Mouse (Mus musculus) embryonic facial prominence, embryonic 11.5 days (tissue): ENCODE measurements around the gene Ces2h. TPM values are rescaled to one million over a fixed set of nuclear protein-coding genes. Genes with fewer than 3 reads are reported as not detected.
"Not testable (repeated sequence)": the region's sequence is repeated elsewhere in the genome, so short reads cannot be mapped to it uniquely, and the experiment has no call there.

Experiments
- ATAC-seq: fragments of 200-750 bp; cut with Nextera tagmentation; replicated peaks from 2 replicates; pipeline ENCODE4 v1.8.0; 2017; ENCODE audit warnings: low read depth; ENCODE audit not compliant: insufficient number of reproducible peaks, low FRiP score, low TSS enrichment
- DNase-seq: peaks from one replicate; pipeline ENCODE4 v3.0.0-alpha.2; 2015; ENCODE audit warnings: low spot score
- H3K27ac ChIP-seq: fragments of 300-500 bp; sonication (generic); replicated peaks from 2 replicates; pipeline ENCODE4 v1.5.1; 2014; ENCODE audit warnings: mild to moderate bottlenecking, low read depth, low read length, control low read depth
- H3K27me3 ChIP-seq: fragments of 300-500 bp; sonication (generic); 2 replicates; pipeline ENCODE4 v1.6.1; 2014; ENCODE audit warnings: mild to moderate bottlenecking, low read length, moderate library complexity, mixed read lengths; ENCODE audit not compliant: control insufficient read depth, insufficient read depth
- H3K36me3 ChIP-seq: fragments of 300-500 bp; sonication (generic); replicated peaks from 2 replicates; pipeline ENCODE4 v1.6.1; 2014; ENCODE audit warnings: low read depth, mild to moderate bottlenecking, low read length, moderate library complexity, mixed read lengths; ENCODE audit not compliant: control insufficient read depth, insufficient read depth
- H3K4me1 ChIP-seq: fragments of 300-500 bp; sonication (generic); 2 replicates; pipeline ENCODE4 v1.6.1; 2014; ENCODE audit warnings: low read length, mixed read lengths; ENCODE audit not compliant: control insufficient read depth, insufficient read depth
- H3K4me2 ChIP-seq: fragments of 300-500 bp; sonication (generic); 2 replicates; pipeline ENCODE4 v1.6.1; 2014; ENCODE audit warnings: low read depth, mild to moderate bottlenecking, control low read depth, low read length, moderate library complexity
- H3K4me3 ChIP-seq: fragments of 300-500 bp; sonication (generic); 2 replicates; pipeline ENCODE4 v1.5.1; 2014; ENCODE audit warnings: low read depth, low read length, control low read depth
- H3K9ac ChIP-seq: fragments of 300-500 bp; sonication (generic); replicated peaks from 2 replicates; pipeline ENCODE4 v1.6.1; 2014; ENCODE audit warnings: mild to moderate bottlenecking, control low read depth, low read length
- H3K9me3 ChIP-seq: fragments of 300-500 bp; sonication (generic); replicated peaks from 2 replicates; pipeline ENCODE4 v1.6.1; 2016; ENCODE audit warnings: mild to moderate bottlenecking, low read length, inconsistent platforms, mixed read lengths; ENCODE audit not compliant: control insufficient read depth
- WGBS: fragments of 180-500 bp; shearing (Covaris S2); extraction: QIAGEN DNeasy Blood & Tissue Kit; methylation state at CpG from one replicate; pipeline ENCODE4 v1.1.7; 2014; 5-methylcytosine and 5-hydroxymethylcytosine counted together
- polyA plus RNA-seq: library from polyadenylated mRNA; unstranded; fragments of >200 nt; fragmentation: Nextera tagmentation; extraction: Ambion mirVana; gene quantifications from 2 replicates; pipeline ENCODE4 v1.2.1, GENCODE M21; 2014

Ces2h gene
- polyA plus RNA-seq, 1 experiment from 2014 or later: not detected

GRCm38 (mm10) chr8:105048371-105048854 is 47.8 kb downstream of the Ces2h start, which contains the start of gene Ces3a:
Gene Ces3a (plus strand): TSS chr8:105048601.
- Histone ChIP-seq H3K4me2 (no peak within 1 kb of the TSS), H3K4me1 (no peaks in the 10 kb centered on the region), H3K4me3 (no peak within 1 kb of the TSS), H3K9ac (no peak within 1 kb of the TSS), H3K27me3 (no peaks in the 10 kb centered on the region), H3K27ac (no peak within 1 kb of the TSS), H3K36me3 (no peaks in the 10 kb centered on the region), H3K9me3 (no peaks in the 10 kb centered on the region)
- 72% methylated on average over 3 of the region's 3 CpGs for WGBS
- ATAC-seq (no peak), DNase-seq (no peak)

- no peak overlapping the region for H3K4me3 ChIP-seq
- no peak for ATAC-seq
- H3K36me3 ChIP-seq: no peaks in the 10 kb centered on the region
- no peak overlapping the region for H3K4me2 ChIP-seq
- no peak for DNase-seq
- H3K9me3 ChIP-seq: no peaks in the 10 kb centered on the region
- H3K9ac ChIP-seq: no peak overlapping the region
- no peak overlapping the region for H3K27ac ChIP-seq
- H3K4me1 ChIP-seq: no peaks in the 10 kb centered on the region
- WGBS: 88% methylated on average over 4 of the region's 4 CpGs
- no peaks in the 10 kb centered on the region for H3K27me3 ChIP-seq
Observed at GRCm38 (mm10) chr8:105056211-105056610, 55.6 kb downstream of the Ces2h start.

GRCm38 (mm10) chr8:105060056-105060455 is 59.4 kb downstream of the Ces2h start:
- ATAC-seq: no peak
- no peak for DNase-seq
- Histone ChIP-seq H3K4me2 (no peak overlapping the region), H3K4me1 (no peaks in the 10 kb centered on the region), H3K9ac (no peak overlapping the region), H3K27me3 (no peaks in the 10 kb centered on the region), H3K9me3 (no peaks in the 10 kb centered on the region), H3K36me3 (no peaks in the 10 kb centered on the region), H3K27ac (no peak overlapping the region), H3K4me3 (no peak overlapping the region)

GRCm38 (mm10) chr8:105066761-105067160 is 66.1 kb downstream of the Ces2h start:
- no peaks in the 10 kb centered on the region for H3K27me3 ChIP-seq
- H3K9ac ChIP-seq: no peak overlapping the region
- no peak overlapping the region for H3K4me3 ChIP-seq
- no peak overlapping the region for H3K4me2 ChIP-seq
- WGBS: 15% methylated on average over 1 of the region's 1 CpGs
- no peaks in the 10 kb centered on the region for H3K9me3 ChIP-seq
- H3K36me3 ChIP-seq: no peaks in the 10 kb centered on the region
- H3K27ac ChIP-seq: no peak overlapping the region
- no peaks in the 10 kb centered on the region for H3K4me1 ChIP-seq
- ATAC-seq (0 out of 2 replicates have a peak, but pooled peaks have one; percentile 48), DNase-seq (peak; percentile 68)

- H3K27me3 ChIP-seq, H3K4me2 ChIP-seq, H3K9me3 ChIP-seq, H3K9ac ChIP-seq, H3K27ac ChIP-seq, H3K36me3 ChIP-seq, ATAC-seq, H3K4me3 ChIP-seq, H3K4me1 ChIP-seq, DNase-seq: not testable (repeated sequence)
- WGBS: 72% methylated on average over 7 of the region's 7 CpGs
Observed at GRCm38 (mm10) chr8:105067905-105068304, 67.3 kb downstream of the Ces2h start.

GRCm38 (mm10) chr8:105068971-105069370 is 68.3 kb downstream of the Ces2h start:
- Histone ChIP-seq H3K4me1 (no peaks in the 10 kb centered on the region), H3K27me3 (no peaks in the 10 kb centered on the region), H3K9ac (no peak overlapping the region), H3K9me3 (no peaks in the 10 kb centered on the region), H3K4me2 (no peak overlapping the region), H3K4me3 (no peak overlapping the region), H3K36me3 (no peaks in the 10 kb centered on the region), H3K27ac (no peak overlapping the region)
- DNase-seq (no peak), ATAC-seq (no peak)

Other genes starting within 250 kb of the Ces2h start
- 0.17 TPM in 1 of 2 replicates, not detected in the other for gene Ces2b, start 169.3 kb upstream of the Ces2h start, polyA plus RNA-seq
- gene Ces2c, start 153.8 kb upstream of the Ces2h start, polyA plus RNA-seq: not detected in 2 replicates
- 0.10 TPM in 1 of 2 replicates, not detected in the other for gene Ces2e, start 74.6 kb upstream of the Ces2h start, polyA plus RNA-seq
- gene Ces2f, start 53.5 kb upstream of the Ces2h start, polyA plus RNA-seq: not detected in 2 replicates
- not detected in 2 replicates for gene Ces2g, start 39.1 kb upstream of the Ces2h start, polyA plus RNA-seq
- not detected in 2 replicates for gene Ces3a, start 47.7 kb downstream of the Ces2h start, polyA plus RNA-seq
- gene Ces3b, start 82.9 kb downstream of the Ces2h start, polyA plus RNA-seq: not detected in 2 replicates
- gene Ces4a, start 130.9 kb downstream of the Ces2h start, polyA plus RNA-seq: not detected in 2 replicates
- 119 and 139 TPM in 2 replicates for gene Cbfb, start 169.8 kb downstream of the Ces2h start, polyA plus RNA-seq
- gene D230025D16Rik, start 224.3 kb downstream of the Ces2h start, polyA plus RNA-seq: 30.8 and 31.5 TPM in 2 replicates